Mouse (Mus musculus) midbrain, embryonic 10.5 days (tissue): ENCODE measurements around the gene Aldh1a3. TPM values are rescaled to one million over a fixed set of nuclear protein-coding genes. Genes with fewer than 3 reads are reported as not detected.

Source experiments
- DNase-seq: peaks from one replicate; pipeline ENCODE4 v3.0.0-alpha.2; 2017; ENCODE audit warnings: low spot score
- H3K27ac ChIP-seq: fragments of 300-500 bp; sonication (generic); replicated peaks from 2 replicates; pipeline ENCODE4 v1.5.1; 2016; ENCODE audit warnings: mild to moderate bottlenecking
- H3K27me3 ChIP-seq: fragments of 300-500 bp; sonication (generic); 2 replicates; pipeline ENCODE4 v1.6.1; 2016; ENCODE audit warnings: low read depth, mild to moderate bottlenecking; ENCODE audit not compliant: poor library complexity, severe bottlenecking
- H3K36me3 ChIP-seq: fragments of 300-500 bp; sonication (generic); 2 replicates; pipeline ENCODE4 v1.6.1; 2016; ENCODE audit warnings: mild to moderate bottlenecking, moderate library complexity
- H3K4me1 ChIP-seq: fragments of 300-500 bp; sonication (generic); 2 replicates; pipeline ENCODE4 v1.6.1; 2016
- H3K4me3 ChIP-seq: fragments of 300-500 bp; sonication (generic); 2 replicates; pipeline ENCODE4 v1.5.1; 2016; ENCODE audit warnings: mild to moderate bottlenecking, moderate library complexity
- H3K9me3 ChIP-seq: fragments of 300-500 bp; sonication (generic); replicated peaks from 2 replicates; pipeline ENCODE4 v1.6.1; 2016; ENCODE audit warnings: mild to moderate bottlenecking
- WGBS: fragments of 180-500 bp; shearing (Covaris S2); methylation state at CpG from one replicate; pipeline ENCODE4 v1.1.7; 2016; 5-methylcytosine and 5-hydroxymethylcytosine counted together
- polyA plus RNA-seq: library from polyadenylated mRNA; unstranded; fragments of >200 nt; fragmentation: Nextera tagmentation; extraction: Ambion mirVana; gene quantifications from 2 replicates; pipeline ENCODE4 v1.2.1, GENCODE M21; 2016

Gene Aldh1a3
- polyA plus RNA-seq, 1 experiment from 2014 or later = 9.2 TPM

DNA sequence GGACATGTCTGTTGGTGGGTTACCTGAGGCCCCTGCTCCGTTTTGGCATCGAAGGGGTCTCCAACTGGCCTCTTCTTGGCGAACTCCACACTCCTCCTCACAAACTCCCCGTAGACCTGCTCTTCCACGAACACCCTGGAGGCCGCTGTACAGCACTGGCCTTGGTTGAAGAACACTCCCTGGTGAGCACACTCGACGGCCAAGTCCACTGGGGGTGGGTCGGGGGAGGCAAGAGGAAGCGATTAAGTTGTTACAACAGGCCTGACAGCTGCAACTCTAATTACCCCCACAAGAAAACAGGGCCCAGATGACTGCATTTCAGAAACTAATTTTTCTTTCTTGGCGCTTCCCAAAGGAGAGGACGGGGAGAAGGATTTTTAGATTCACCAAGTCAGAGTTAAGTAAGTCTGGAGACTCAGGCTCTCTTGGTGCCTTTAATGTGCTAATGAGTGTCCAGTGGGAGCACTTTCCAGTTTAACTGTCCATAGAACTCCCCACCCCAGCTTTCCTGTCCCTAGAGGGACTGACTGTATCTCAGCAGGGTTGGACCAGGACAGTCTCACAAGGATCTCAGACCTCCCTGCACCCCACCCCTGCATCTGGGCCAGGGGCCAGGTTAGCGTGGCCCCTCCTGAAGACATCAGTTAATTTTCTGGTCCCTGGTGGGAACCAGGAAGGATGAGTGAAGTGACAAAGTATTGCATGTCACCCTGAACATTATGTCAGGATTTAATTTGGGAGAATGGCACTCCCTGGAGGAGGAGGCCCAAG lies 21.2 kb downstream of the Aldh1a3 start:
- H3K4me3 ChIP-seq = no peak overlapping the region
- H3K36me3 ChIP-seq = no peaks in the 10 kb centered on the region
- no peak overlapping the region for H3K27ac ChIP-seq
- H3K27me3 ChIP-seq = no peaks in the 10 kb centered on the region
- H3K9me3 ChIP-seq = no peaks in the 10 kb centered on the region
- 68% methylated on average over 13 of the region's 13 CpGs for WGBS
- H3K4me1 ChIP-seq = peaks cover 20% of the 10 kb centered on the region
- DNase-seq = no peak

DNA sequence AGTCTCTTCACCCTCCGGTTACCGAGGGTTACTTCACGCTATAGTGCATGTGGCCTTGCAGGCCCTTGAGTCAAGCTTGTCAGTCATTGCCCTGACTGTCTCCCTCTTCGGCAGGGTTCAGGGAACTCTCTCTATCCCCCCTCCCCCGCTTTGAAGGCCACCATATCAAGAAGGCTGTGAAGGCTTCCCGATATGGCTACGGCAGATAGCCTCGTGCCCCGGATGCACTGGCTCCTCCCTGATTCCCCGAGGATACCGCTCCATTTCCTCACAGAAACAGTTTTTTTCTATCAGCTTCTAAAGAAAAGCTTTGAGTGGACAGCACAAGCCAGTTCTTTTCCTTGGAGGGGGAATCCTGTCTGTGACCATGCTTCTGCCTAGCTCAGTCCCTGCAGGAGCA lies 21.8 kb downstream of the Aldh1a3 start:
- no peak overlapping the region for H3K4me3 ChIP-seq
- no peaks in the 10 kb centered on the region for H3K36me3 ChIP-seq

DNA sequence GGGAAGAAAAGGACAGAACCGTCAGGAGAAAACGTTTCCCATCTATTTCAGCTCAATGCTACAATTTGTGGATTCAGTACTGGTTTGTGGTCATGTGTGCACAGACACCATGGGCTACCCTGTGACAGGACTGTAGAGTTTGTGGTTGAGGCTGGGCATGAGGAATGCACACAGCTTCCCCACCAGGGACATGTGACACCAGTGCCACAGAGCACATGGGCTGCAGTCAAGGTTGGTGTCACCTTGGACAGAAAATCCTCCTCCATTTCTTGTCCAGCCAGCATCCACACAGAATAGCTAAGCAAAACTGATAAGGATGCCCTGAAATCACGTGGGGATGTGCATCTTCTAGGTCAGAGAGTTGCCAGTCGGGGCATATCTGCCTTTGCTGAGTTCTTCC lies 22.5 kb downstream of the Aldh1a3 start:
- H3K36me3 ChIP-seq = no peaks in the 10 kb centered on the region
- H3K27me3 ChIP-seq = no peaks in the 10 kb centered on the region
- no peak for DNase-seq
- no peaks in the 10 kb centered on the region for H3K9me3 ChIP-seq
- no peak overlapping the region for H3K27ac ChIP-seq
- peaks cover 26% of the 10 kb centered on the region for H3K4me1 ChIP-seq
- H3K4me3 ChIP-seq = no peak overlapping the region
- 83% methylated on average over 4 of the region's 4 CpGs for WGBS

More for the DNA sequence above, 21.8 kb downstream of the Aldh1a3 start:
- no peak for DNase-seq
- H3K27me3 ChIP-seq = no peaks in the 10 kb centered on the region
- 66% methylated on average over 11 of the region's 11 CpGs for WGBS
- H3K9me3 ChIP-seq = no peaks in the 10 kb centered on the region
- no peak overlapping the region for H3K27ac ChIP-seq
- H3K4me1 ChIP-seq = peaks cover 26% of the 10 kb centered on the region

DNA sequence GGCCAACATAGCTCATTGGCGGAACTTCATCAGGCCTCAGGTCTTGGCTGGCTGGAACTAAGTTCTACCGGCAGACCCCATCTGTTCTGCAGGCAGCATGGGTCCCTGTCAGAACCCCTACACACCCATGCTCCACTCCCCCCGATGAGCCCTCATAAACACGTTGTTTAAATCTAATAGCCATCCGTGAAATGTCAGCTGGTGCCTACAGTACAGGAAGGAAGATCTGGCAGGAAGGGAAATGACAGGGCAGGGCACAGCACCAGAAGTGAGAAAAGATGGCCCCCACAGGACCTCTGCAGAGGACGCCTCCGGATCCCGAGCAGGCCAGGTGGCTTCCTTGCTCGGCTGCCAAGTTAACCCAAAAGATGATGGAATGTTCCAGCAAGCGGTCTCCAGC lies 23.2 kb downstream of the Aldh1a3 start:
- Histone ChIP-seq H3K4me3 (no peak overlapping the region), H3K27ac (no peak overlapping the region), H3K36me3 (no peaks in the 10 kb centered on the region), H3K9me3 (no peaks in the 10 kb centered on the region), H3K27me3 (no peaks in the 10 kb centered on the region), H3K4me1 (peaks cover 26% of the 10 kb centered on the region)
- DNase-seq = no peak
- WGBS = 86% methylated on average over 10 of the region's 10 CpGs

DNA sequence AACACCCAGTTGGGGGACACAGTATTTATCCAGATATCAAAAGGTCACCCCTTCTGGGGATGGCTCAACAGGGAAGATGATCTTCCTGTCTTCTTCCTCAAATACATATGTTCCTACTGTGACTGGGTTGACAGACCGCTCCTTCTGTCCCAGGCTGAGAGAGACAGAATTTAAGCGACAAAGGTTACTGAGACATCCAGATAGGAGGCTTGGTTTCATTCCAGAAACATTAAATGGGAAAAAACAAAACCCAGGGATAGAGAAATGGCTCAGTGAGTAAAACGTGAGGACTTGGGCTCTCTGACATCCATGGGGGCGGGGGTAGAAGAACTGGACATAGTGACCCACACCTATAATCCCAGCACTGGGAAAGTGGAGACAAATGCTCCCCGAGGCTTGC lies 24.4 kb downstream of the Aldh1a3 start:
- no peaks in the 10 kb centered on the region for H3K27me3 ChIP-seq
- 88% methylated on average over 5 of the region's 5 CpGs for whole genome bisulfite sequencing
- no peak overlapping the region for H3K27ac ChIP-seq
- no peaks in the 10 kb centered on the region for H3K9me3 ChIP-seq
- no peak for DNase-seq
- peaks cover 26% of the 10 kb centered on the region for H3K4me1 ChIP-seq
- no peaks in the 10 kb centered on the region for H3K36me3 ChIP-seq
- H3K4me3 ChIP-seq = no peak overlapping the region

DNA sequence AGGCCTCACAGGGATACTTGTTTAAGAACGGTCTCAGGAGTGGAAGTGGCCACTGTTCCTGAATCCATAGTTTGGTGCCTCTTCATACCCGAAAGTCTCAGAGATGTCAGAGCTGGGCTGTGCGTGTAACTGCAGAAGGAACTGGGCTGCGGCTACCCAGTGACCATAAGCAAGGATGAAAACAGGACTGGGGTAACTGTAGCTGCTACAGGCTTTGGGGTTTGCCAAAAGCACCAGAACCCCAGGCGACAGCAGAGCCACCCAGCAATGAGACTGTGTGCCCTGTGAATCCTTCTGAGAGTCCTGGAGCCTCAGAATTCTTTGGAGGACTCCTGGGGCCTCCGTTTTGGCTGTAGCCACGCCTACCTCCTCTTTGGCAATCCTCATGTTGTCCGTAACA lies 25.7 kb downstream of the Aldh1a3 start:
- H3K27me3 ChIP-seq = no peaks in the 10 kb centered on the region
- H3K36me3 ChIP-seq = no peaks in the 10 kb centered on the region
- H3K27ac ChIP-seq = peak overlapping the region; percentile 57; the same call in 1 of the 2 replicates
- no peaks in the 10 kb centered on the region for H3K9me3 ChIP-seq
- 55% methylated on average over 8 of the region's 8 CpGs for WGBS
- H3K4me3 ChIP-seq = no peak overlapping the region
- peaks cover 36% of the 10 kb centered on the region for H3K4me1 ChIP-seq
- DNase-seq = no peak

DNA sequence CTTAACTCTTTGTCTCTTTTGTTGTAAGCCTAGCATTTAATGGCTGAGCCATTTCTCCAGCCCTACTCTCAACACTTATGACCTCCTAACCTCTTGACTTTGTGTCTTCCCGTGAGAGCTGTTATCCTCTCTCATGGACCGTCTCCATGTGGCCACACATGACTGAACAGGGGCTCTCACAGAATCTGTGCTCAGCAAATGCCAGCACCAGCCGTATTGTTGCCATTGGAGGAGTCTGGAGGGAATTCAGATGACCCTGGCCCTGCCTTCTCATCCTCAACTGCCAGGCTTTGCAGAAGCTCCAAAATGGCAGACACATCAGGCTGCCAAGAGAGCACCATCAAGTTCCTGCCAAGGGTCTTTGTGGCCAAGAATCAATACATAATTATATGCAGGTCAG lies 30.0 kb downstream of the Aldh1a3 start:
- no peak for DNase-seq
- H3K9me3 ChIP-seq = no peaks in the 10 kb centered on the region
- H3K27ac ChIP-seq = no peak overlapping the region
- H3K4me1 ChIP-seq = peaks cover 27% of the 10 kb centered on the region
- H3K27me3 ChIP-seq = no peaks in the 10 kb centered on the region
- WGBS = 33% methylated on average over 3 of the region's 3 CpGs
- no peaks in the 10 kb centered on the region for H3K36me3 ChIP-seq
- H3K4me3 ChIP-seq = no peak overlapping the region

DNA sequence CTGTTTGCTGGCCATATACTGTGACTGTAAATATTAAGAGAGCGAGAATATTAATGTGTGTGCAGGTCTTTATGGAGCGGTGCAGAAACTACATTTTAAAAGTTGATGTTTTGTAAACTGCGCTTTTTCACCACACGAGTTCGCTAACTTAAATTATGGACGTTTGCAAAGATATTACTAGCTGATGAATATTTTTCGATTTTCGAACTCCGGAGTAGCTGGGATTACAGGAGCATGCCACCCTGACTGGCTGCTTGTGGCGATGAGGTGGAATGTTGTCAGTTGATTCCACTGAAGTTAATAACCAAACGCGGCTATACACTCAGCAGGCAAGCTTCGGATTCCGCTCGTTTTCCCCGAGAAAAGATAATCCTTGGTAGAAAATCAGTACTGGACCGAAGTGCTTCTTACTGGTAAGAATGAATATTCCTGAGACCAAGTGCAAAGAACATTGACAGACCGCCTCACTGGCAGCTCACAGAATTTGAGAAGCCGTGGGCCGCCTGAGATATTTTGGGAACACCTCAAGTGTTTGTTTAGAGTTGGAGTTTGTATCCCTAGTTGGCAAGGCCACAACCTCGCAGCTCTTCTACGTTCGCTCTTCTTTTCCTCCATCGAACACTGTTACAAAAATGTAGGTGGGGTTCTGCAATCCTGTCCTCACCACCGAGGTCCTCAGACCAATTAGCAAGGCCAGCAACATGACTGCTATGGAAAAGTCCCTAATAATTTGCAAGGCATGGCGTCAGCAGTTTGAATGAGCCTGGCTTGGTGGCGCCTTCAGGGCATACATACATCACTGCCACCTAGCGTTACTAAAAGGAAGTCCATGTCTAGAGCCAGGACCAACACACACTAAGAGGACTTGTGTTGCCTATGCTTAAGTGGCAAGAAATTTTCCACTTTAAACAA lies 38.4 kb downstream of the Aldh1a3 start:
- peak overlapping the region; percentile 77 for H3K4me3 ChIP-seq
- peak; percentile 72 for DNase-seq
- WGBS = 12% methylated on average over 28 of the region's 28 CpGs
- H3K4me1 ChIP-seq = peaks cover 20% of the 10 kb centered on the region
- no peaks in the 10 kb centered on the region for H3K9me3 ChIP-seq
- no peak overlapping the region for H3K27ac ChIP-seq
- no peaks in the 10 kb centered on the region for H3K36me3 ChIP-seq
- peaks cover 31% of the 10 kb centered on the region; the same call in 1 of the 2 replicates for H3K27me3 ChIP-seq

DNA sequence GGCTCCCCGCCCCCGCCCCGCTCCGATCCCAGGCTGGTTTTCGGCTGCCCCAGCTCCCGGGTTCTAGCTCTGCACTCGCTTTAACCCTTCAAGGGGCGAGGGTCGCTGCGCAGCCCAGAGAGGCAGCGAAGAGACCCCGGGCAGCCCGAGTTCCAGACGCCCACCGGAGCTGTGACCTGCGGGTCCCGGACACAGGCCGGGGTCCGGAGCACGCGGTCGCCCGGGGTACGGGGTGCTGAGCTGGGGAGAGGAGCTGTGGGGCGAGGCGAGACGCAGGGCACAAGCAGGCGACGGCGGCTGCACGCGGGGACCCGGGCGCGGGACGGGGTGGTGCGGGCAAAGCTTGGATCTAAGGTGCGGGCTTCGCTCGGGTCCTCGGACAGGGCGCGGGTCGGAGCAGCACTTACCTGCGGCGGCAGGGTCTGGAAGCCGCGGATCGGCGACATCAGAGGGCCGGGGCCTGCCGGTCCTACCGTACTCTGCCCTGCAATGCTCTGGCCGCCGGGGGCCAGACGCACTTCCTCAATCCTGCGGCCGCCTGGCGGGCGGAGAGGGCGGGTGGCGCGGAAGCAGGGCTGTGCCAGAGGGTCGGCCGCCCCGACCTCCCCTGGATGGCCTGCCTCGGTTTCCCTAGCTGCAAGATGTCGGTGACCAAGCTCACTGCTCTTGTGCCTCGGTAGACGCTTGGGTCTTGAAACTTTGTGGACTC lies 39.4 kb downstream of the Aldh1a3 start, which contains the start of gene Lrrk1:
Gene Lrrk1 (minus strand): TSS at position 538 of the 709 bp plus-strand sequence.
- peak within 1 kb of the TSS; percentile 77 for H3K4me3 ChIP-seq
- no peaks in the 10 kb centered on the region for H3K36me3 ChIP-seq
- peaks cover 31% of the 10 kb centered on the region; the same call in 1 of the 2 replicates for H3K27me3 ChIP-seq
- H3K9me3 ChIP-seq = no peaks in the 10 kb centered on the region
- peak; percentile 77 for DNase-seq
- WGBS = under 1% methylated on average over 70 of the region's 70 CpGs
- H3K4me1 ChIP-seq = peaks cover 20% of the 10 kb centered on the region
- peak within 1 kb of the TSS; percentile 88 for H3K27ac ChIP-seq

DNA sequence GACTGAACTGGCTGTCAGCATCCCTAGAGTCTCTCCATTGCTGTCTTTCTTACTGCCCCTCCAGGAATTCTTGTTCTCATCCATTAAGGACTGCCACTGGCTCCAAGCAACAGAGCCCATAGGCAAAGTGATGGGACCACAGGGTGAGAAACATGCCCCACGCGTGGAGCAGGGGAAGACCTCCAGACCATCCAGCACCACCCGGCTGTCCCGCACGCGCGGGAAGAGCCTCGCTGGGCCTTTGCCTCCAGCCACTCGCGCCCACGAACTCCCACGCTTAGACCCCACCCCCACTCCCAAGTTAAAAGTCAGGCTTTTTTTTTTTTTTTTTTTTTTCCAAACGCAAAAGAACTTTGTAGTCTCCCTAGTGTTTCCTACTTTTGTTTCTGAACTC lies 39.9 kb downstream of the Aldh1a3 start:
- Histone ChIP-seq H3K36me3 (no peaks in the 10 kb centered on the region), H3K9me3 (no peaks in the 10 kb centered on the region), H3K27ac (peak overlapping the region; percentile 88), H3K4me1 (peaks cover 20% of the 10 kb centered on the region), H3K27me3 (peaks cover 31% of the 10 kb centered on the region; the same call in 1 of the 2 replicates), H3K4me3 (peak overlapping the region; percentile 77)
- 3% methylated on average over 13 of the region's 13 CpGs for WGBS
- DNase-seq = peak; percentile 23

DNA sequence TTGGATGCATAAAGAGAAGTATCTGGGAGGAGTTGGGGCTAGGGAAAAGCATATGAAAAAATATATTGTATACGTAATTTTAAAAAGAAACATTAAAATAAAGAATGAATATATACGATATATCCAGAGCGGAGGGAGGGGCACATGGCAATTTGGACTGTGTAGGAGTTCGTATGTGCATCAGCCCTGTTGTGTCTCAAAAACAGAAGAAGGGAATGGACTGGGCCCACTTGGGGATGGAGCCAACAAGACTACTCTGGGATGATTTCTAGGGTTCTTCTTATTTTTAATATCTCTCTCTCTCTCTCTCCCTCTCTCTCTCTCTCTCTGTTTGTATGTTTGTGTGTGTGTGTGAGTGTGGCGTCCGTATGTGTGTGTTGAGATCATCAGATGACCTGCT lies 40.9 kb downstream of the Aldh1a3 start:
- no peak overlapping the region for H3K4me3 ChIP-seq
- H3K27ac ChIP-seq = no peak overlapping the region
- no peaks in the 10 kb centered on the region for H3K36me3 ChIP-seq
- H3K9me3 ChIP-seq = no peaks in the 10 kb centered on the region
- 92% methylated on average over 6 of the region's 6 CpGs for WGBS
- no peak for DNase-seq
- H3K27me3 ChIP-seq = peaks cover 31% of the 10 kb centered on the region; the same call in 1 of the 2 replicates
- H3K4me1 ChIP-seq = peaks cover 20% of the 10 kb centered on the region

DNA sequence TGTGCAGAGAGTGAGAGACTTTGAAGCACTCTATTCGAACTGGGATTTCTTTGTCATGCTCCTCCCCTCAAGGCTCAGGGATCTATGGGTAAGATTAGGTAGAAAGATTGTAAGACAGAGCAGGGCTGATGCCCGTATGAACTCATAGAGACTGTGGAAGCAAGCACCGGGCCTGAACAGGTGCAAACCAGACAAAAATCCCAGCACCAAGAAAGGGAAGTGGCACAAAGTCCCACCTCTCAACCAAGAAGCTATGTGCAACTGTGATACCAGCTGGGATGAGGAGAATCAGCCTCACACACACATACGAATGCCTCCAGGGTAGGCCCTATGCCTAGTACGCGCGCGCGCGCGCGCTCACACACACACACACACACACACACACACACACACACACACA lies 41.5 kb downstream of the Aldh1a3 start:
- H3K27me3 ChIP-seq = peaks cover 31% of the 10 kb centered on the region; the same call in 1 of the 2 replicates
- H3K36me3 ChIP-seq = no peaks in the 10 kb centered on the region
- no peaks in the 10 kb centered on the region for H3K9me3 ChIP-seq
- H3K27ac ChIP-seq = no peak overlapping the region
- WGBS = 96% methylated on average over 11 of the region's 12 CpGs
- peaks cover 20% of the 10 kb centered on the region for H3K4me1 ChIP-seq
- no peak overlapping the region for H3K4me3 ChIP-seq
- DNase-seq = no peak
